Mouse (Mus musculus) G1E-ER4 (cell line): ENCODE measurements around the gene Tinag. TPM values are rescaled to one million over a fixed set of nuclear protein-coding genes. Genes with fewer than 3 reads are reported as not detected.

ENCODE experiments used
- GATA1 ChIP-seq: IDR thresholded peaks from one replicate; pipeline ENCODE4 v1.8.0; 2012; ENCODE audit warnings: low read length, inconsistent platforms
- polyA plus RNA-seq: library from polyadenylated mRNA; stranded (reverse); fragments of >175 nt; gene quantifications from 2 replicates; pipeline ENCODE4 v1.2.3, GENCODE M21; 2012

Tinag gene
- polyA plus RNA-seq, result not detected in 2 replicates

DNA sequence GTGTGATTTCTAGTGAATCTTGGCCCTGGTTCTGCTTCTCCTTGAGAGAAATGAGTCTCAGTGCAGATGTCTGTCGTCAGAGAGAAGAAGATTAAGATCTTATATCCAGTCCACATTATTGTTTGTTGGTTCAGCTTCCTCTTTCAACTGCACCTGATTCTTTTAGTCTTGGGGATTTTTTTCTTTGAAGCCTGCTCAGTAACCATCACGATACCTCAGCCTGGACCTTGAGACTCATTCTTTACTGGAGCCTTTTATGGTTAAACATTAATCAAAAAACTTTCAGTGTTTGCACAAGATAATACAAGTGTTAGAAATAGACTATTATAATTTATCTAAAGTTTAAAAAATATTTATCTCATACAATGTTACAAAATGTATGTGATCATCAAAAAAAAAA, at the start of gene Tinag:
Gene Tinag (minus strand): TSS at position 210 of the 400 bp plus-strand sequence.
- no peak for TF ChIP-seq GATA1

DNA sequence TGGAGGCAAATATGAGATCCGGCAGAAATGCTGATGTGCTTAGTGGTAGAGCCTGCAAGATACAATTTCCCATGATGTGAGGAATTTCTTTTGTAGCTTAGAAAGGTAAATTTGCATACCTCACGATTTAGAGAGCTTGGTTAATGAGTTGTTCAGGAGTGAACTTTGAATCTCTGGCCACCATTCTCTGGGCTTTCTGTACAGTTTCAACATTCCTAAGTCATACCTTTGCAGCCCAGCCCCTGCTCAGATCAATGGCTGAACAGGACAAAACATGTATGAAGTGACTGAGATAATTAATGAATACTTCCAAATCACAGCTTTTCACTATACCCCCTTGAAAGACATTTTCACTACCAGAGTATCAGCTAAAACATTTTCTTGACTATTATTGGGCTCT, 26.1 kb upstream of the Tinag start:
- TF ChIP-seq GATA1, result no peak

DNA sequence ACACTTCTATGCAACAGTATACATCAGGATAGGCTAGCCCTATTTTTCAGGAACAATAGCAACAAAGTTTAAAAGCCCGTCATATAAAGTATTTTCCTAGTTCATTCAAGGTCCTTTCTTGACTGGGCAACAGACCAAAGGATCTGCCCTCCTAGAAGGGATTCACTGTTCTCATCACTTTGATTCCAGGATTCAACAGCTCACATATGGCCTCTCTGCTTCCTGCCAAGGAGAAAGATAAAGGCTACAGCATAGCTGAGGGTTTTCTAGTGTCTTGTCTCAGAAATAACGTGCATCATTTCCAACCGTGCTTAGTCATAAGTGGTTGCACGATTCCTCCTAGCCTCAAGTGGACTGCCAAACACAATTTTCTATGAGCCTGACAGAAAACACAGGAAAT, 11.0 kb upstream of the Tinag start:
- TF ChIP-seq GATA1, result no peak

DNA sequence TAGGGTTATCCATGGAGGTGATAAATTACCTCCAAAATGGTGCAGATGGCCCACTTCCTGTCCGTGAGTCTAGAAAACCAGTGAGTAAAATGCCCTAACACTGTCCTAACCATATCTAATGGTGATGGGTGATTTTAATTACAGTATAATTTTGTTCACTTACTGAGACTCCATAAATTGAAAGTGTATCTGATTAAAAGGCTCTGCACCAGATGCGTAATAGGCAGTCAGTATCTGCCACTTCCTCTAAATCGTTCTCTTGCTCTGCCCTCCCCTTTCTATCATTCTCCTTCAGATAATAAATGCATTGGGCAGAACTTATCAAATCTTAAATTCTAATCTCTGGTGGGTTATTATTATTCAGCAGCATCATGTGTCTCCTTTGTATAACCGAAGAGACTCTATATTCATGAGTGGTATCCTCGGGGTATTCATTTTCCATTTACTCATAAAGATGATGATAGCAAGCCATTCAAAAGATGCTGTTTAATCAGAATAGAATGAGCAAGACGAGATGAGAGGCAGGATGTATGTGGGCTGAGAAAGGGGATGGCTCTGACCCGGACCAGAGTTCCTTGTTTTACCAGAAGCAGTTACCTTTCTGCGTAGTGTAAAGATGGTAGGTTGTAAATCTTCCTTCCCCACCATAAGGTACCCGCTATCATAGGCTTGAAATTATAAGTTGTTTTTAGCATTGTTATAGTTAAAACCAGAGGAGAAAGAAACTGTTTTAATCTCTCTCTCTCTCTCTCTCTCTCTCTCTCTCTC, 9.0 kb upstream of the Tinag start:
- no peak for TF ChIP-seq GATA1

DNA sequence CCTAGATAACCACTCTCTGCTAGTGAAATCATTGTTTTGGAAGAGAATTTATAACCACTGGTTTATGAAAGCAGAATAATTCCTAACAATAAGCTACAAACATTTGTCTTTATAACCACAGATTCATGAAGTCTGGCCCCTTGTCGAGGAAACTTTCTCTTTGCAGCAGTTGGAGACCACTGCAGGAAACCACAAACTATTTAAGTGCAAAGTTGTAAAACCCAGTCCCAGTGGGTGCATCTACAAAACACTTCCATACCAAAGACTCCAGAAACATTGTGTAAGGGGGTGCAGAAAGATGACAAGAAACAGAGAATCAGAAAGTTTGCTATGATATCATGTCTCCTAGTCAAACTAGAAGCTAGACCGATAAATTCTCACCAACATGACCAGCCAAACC, 5.8 kb upstream of the Tinag start:
- TF ChIP-seq GATA1, result no peak

DNA sequence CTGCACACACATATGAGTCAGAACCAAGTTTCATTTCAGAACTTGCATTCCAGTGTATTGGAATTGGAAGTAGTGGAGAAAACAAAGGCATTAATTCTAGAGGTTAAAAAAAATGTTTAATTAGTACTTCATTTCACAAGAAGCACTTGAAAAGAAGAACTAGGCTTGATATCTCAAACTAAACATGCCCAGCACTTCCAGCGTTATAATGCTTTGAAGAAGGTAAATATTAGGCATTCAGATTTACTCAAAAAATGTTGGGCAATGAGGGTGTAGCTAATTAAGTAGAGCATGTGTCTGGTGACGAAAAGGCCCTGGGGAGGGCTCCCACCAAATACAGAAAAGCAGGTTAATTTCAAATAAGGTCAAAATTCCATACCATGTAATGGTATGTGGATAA, 4.1 kb upstream of the Tinag start:
- no peak for TF ChIP-seq GATA1

DNA sequence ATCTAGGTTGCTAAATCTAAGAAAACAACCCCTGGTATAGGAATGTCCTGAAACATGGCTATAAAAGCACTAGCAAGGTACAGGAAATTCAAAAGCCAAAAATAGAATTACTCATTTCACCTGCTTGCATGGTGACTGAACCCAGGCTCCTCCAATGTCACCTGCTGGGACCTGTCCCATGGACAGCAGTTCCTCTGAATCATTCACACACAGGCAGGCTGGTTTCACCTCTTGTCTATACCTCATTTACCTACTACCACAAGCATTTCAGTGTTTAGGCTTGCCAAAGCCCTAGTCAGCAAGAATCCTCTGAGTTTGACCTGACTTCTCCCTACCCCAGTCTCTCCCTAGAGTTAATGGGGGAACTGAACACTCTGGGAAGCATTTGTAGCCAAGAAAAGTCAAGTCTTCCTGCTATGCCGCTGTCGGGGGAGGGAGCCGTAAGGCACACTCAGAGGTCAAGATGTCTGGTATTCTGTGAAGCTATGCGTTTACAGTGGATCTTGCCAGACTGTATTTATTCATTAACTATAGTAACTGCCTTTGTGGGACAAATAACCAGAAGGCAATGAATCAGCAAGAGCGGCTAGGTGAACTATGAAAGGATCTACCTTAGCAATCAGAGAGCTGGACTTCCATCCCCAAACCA, 597 bp upstream of the Tinag start:
- TF ChIP-seq GATA1, result no peak

DNA sequence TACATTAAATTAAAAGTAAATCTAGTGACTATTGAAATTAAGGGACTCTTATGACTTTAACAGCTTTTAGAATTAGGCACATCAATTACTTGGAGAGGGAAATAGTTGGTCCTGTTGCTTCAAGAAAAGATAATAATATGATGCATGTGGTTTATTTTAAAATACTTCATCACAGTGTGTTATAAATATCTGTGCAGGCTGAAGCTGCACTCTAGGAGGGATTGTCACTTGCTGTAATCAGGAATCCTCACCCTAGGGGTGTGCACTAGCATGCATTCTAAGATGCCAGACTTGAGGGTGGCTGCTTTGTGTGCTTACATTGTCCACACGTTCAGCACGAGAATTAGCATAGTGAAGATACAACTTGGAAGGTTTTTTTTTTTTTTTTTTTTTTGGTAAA, 10.2 kb downstream of the Tinag start:
- no peak for TF ChIP-seq GATA1

DNA sequence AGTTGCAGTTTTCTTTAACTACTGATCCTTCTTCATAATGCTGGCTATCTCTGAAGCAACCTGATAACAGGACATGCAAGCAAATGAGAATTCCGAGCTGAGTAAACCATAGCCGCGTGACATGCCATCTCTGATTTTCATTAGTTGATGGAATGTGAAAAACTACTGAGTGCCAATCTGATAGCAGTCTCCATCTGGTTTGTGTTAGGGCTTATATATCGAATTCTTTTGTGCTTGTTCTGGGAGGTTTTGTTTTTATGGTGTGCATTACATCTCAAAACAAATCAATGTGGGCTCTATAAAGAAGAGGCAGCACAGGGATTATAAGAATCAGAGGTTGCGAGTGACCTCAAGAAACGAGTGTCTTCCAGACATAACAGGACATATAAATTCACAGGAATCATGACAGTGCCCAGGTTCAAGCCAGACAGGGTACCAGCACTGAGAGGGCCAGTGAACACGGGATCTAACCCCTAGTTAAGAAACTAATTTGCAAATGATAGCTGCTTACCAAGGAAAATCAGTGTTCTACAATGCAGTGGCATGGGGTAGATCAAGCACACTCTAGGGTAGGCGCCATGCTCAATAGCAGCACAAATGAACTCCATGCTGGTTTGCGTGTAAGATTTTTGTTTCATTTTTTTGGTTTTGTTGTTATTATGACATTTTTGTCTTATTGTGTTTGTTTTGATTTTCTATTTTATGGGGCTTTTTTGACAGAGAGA, 13.0 kb downstream of the Tinag start:
- TF ChIP-seq GATA1, result no peak

DNA sequence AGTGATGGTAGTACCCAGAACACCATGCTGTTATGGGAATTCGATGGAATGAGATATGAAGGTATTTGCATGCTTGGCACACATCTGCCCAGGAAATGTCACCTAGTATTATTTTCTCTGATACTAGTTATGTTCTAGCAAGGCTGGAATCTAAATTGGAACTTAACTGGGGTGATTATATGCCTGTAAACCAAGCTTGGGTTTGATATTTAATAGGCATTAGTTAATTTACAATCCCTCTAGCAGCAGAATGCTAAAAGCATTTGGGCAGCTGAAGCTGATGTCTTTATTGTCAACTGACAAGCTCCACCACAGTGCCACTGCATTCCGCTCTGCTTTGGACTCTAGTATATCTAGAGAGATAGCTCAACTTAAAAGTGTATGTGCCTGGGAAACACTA, 20.3 kb downstream of the Tinag start:
- no peak for TF ChIP-seq GATA1

DNA sequence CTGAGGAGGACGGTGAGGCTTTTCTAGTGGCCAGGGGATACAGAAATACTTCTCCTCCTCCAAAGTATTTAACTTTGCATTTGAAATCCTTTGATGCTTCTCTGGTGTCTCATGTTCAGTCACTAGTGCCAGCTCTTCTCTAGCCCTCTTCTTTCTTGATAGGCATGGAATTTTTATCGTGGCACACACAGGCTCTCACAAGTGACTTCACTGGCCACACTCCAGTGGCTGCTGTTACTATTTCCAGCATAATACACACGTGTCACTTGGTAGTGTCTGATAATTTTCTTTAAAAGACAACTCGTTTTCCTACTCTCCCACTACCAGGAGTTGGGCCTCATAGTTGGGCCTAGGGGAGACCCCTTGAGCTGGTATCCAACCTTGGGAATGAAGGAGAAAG, 26.7 kb downstream of the Tinag start:
- TF ChIP-seq GATA1, result no peak

DNA sequence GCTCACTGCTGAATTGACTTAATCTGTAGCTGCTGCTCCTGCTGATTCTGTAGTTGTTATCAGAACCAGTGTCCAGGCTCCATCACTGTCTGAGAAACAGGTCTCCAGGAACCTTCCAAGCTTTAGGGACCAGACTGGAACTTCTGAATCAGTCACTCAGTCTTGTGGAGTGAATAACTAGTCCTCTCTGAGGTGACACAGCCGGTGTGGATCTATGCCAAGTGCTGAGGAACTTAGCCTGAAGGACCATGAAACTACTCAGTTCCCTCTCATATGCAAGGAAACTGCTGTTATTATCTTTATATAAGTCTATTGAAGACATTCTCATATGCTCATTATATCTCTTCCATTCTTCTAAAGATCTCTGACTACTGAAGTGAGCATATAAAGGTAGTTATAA, 49.6 kb downstream of the Tinag start:
- no peak for TF ChIP-seq GATA1

DNA sequence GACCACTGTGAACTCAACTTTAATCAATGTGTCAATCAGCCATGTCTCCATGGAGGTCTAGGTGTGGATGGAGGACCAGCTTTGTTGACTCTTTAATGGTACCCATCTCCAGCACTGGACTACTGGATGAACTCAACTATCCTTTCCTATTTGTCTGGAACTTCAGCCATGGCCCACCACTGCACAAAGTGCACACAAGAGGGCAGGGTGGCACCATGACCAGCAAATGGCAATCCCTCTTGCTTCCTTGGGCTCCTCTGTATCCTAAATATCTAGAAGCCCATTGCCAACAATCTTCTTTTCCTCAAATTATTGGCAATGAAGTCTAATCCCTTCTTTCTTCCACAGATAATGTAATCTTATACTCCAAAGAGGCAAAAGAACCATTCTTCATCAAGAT, 55.6 kb downstream of the Tinag start:
- TF ChIP-seq GATA1, result no peak

DNA sequence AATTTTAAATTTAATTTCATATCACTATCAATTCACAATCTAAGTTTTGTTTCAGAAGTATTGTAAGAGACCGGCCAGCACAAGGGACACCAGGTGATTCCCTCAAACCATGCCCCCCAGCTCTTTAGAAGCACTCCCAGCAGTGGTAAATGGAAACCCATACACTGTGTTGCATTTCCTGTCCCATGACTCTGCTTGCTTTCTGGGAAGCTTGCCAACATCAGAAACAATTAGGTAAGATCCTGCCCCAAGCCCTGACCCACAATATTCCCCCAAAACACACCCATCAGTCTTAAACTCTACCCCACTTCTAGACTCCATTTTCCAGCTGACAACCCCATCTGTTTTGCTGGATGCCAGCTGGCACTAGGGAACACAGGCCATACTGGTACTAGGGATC, 110.8 kb downstream of the Tinag start:
- no peak for TF ChIP-seq GATA1

DNA sequence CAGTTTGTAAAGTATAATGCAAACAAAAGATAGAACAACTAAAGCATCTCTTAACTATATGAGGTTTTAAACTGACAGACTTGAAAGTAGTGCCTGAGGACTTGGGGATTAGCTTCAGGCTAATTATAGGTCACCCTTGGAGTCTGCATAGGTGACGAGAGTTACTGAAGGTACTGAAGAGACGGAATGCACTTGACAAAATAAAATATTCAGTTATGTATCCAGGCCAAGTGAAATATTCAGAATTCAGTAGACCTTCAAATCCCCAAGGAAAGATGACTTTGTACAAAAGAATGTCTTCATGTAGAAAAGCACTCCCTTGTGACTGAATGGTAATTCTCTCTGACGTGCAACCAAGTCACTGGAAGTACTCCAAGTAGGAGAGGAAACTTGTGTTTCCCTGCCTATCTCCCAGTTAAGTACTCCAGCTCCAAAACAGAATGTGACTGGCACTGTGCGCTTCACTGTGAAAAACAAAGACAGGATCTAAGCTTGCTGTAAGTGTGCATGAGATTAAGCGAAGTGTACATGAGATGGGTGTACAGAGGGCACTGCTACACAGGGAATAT, 130.4 kb downstream of the Tinag start:
- TF ChIP-seq GATA1, result no peak
